Mouse (Mus musculus) ES-E14 (cell line): ENCODE results near the gene Cbr3. TPM values are rescaled to one million over a fixed set of nuclear protein-coding genes. Genes with fewer than 3 reads are reported as not detected.
"Not testable (repeated sequence)": the region's sequence is repeated elsewhere in the genome, so short reads cannot be mapped to it uniquely, and the experiment has no call there.

Experiments used
- DNase-seq: peaks from one replicate; pipeline ENCODE4 v3.0.0-alpha.2; 2013; ENCODE audit warnings: low read depth, low spot score
- H3K27ac ChIP-seq: 2 replicates; pipeline ENCODE4 v1.5.1; 2012; ENCODE audit warnings: low read depth, mild to moderate bottlenecking, low read length, moderate library complexity, mixed read lengths; ENCODE audit not compliant: poor library complexity, insufficient read depth, severe bottlenecking
- H3K36me3 ChIP-seq: 2 replicates; pipeline ENCODE4 v1.6.1; 2012; ENCODE audit warnings: mild to moderate bottlenecking, low read length, moderate library complexity, mixed read lengths; ENCODE audit not compliant: control insufficient read depth, poor library complexity, insufficient read depth, severe bottlenecking
- H3K4me1 ChIP-seq, 2 experiments: fragments of 150-350 bp in 1 of 2; sonication (generic) in 1 of 2; 2 replicates each; pipeline ENCODE4 v1.6.1; 2012; ENCODE audit warnings: low read length in 2 of 2, mild to moderate bottlenecking in 1 of 2, mixed read lengths in 1 of 2; ENCODE audit not compliant: control insufficient read depth in 2 of 2, insufficient read depth in 2 of 2, poor library complexity in 1 of 2
- H3K4me3 ChIP-seq, 2 experiments: fragments of 150-350 bp in 1 of 2; sonication (generic) in 1 of 2; 2 replicates each; pipeline ENCODE4 v1.5.1; 2012; ENCODE audit warnings: low read length in 2 of 2, low read depth in 1 of 2, mild to moderate bottlenecking in 1 of 2, mixed read lengths in 1 of 2; ENCODE audit not compliant: insufficient read depth in 1 of 2, poor library complexity in 1 of 2, severe bottlenecking in 1 of 2
- H3K9ac ChIP-seq: 2 replicates; pipeline ENCODE4 v1.6.1; 2012; ENCODE audit warnings: low read depth, mild to moderate bottlenecking, low read length, mixed read lengths; ENCODE audit not compliant: poor library complexity, insufficient read depth, severe bottlenecking
- H3K9me3 ChIP-seq: fragments of 150-350 bp; sonication (generic); 2 replicates; pipeline ENCODE4 v1.6.1; 2012; ENCODE audit warnings: low read depth, mild to moderate bottlenecking, low read length; ENCODE audit not compliant: control insufficient read depth, insufficient read depth
- CHD2 ChIP-seq: IDR thresholded peaks from 2 replicates; pipeline ENCODE4 v1.6.1; 2014; ENCODE audit warnings: mild to moderate bottlenecking, low read depth, low read length, inconsistent platforms
- HCFC1 ChIP-seq: IDR thresholded peaks from 2 replicates; pipeline ENCODE4 v1.6.1; 2012; ENCODE audit warnings: low read length, inconsistent platforms, borderline replicate concordance; ENCODE audit not compliant: insufficient read depth
- MAFK ChIP-seq: IDR thresholded peaks from 2 replicates; pipeline ENCODE4 v1.6.1; 2014; ENCODE audit warnings: mild to moderate bottlenecking, low read depth, low read length, inconsistent platforms; ENCODE audit not compliant: insufficient read depth
- ZC3H11A ChIP-seq: IDR thresholded peaks from 2 replicates; pipeline ENCODE4 v1.6.1; 2012; ENCODE audit warnings: low read depth, mild to moderate bottlenecking, inconsistent platforms, low read length, borderline replicate concordance
- ZNF384 ChIP-seq: IDR thresholded peaks from 2 replicates; pipeline ENCODE4 v1.6.1; 2012; ENCODE audit warnings: low read depth, low read length, inconsistent platforms
- in situ Hi-C, 2 experiments: fragments of 600-800 bp; cut with MboI; formaldehyde crosslinking; loops; one replicate each; pipeline ENCODE4 v1.15.1; 2025; ENCODE audit warnings: low sequenced_read_pairs in 2 of 2, inconsistent platforms in 1 of 2; ENCODE audit not compliant: unreplicated experiment in 2 of 2
- total RNA-seq: library from RNA; depleted of rRNA; stranded (reverse); fragments of 300-350 nt; gene quantifications from 2 replicates; pipeline ENCODE4 v1.2.3, GENCODE M21; 2012

Gene Cbr3
- total RNA-seq, 1 experiment: 15.2 TPM

GRCm38 (mm10) chr16:93679165-93679564 lies 3.9 kb upstream of the Cbr3 start:
- no peaks in the 10 kb centered on the region for H3K9me3 ChIP-seq
- H3K36me3 ChIP-seq: no peaks in the 10 kb centered on the region
- no peak for DNase-seq
- H3K27ac ChIP-seq: peak overlapping the region; percentile 13; the same call in 1 of the 2 replicates
- in situ Hi-C loops: no loop called here
- H3K9ac ChIP-seq: no peak overlapping the region
- H3K4me1 ChIP-seq: peaks cover 11 to 20% of the 10 kb centered on the region in 2 experiments; a peak in 3 of 4 replicates
- no peak overlapping the region for H3K4me3 ChIP-seq
- TF ChIP-seq ZNF384 (no peak), ZC3H11A (no peak), MAFK (no peak), CHD2 (no peak), HCFC1 (no peak)

DNA sequence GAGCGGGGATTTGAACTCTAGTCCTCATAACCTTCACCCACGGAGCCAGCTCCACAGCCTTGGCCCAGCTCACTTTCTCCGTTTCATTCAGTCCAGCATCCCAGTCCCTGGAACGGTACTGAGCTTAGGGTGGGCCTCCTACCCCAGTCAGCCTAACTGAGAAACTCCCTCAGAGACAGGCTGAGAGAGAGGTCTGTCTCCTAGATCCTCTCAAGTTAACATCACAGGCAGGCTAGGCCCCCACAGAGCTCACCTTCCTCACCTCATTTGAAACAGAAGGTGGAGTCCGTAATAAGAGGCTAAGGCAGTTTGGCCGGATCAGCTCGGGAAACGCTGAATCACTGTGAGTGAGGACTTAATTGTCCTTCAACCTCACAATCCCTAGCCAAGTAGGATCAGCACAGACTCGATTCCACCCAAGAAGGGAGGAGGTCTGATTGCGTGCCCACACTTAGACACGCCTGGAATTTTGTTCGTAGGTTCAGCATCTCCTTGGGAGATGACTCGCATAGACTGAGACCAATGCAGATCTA lies 793 bp upstream of the Cbr3 start:
- TF ChIP-seq ZC3H11A (no peak), MAFK (peak; percentile 95)
- Histone ChIP-seq H3K9ac (peak overlapping the region; percentile 81), H3K36me3 (peaks cover 4% of the 10 kb centered on the region; the same call in 1 of the 2 replicates), H3K4me1 (peaks cover 12 to 21% of the 10 kb centered on the region in 2 experiments; a peak in 3 of 4 replicates), H3K4me3 (peak overlapping the region; percentile 60 to 74; a peak in 3 of 4 replicates), H3K27ac (peak overlapping the region; percentile 84), H3K9me3 (no peaks in the 10 kb centered on the region)
- peak; percentile 64 for DNase-seq
- in situ Hi-C loops: loop anchor here (10.0 kb wide), 2 partner anchors 93 to 103 kb away; no protein-coding TSS in a partner anchor

DNA sequence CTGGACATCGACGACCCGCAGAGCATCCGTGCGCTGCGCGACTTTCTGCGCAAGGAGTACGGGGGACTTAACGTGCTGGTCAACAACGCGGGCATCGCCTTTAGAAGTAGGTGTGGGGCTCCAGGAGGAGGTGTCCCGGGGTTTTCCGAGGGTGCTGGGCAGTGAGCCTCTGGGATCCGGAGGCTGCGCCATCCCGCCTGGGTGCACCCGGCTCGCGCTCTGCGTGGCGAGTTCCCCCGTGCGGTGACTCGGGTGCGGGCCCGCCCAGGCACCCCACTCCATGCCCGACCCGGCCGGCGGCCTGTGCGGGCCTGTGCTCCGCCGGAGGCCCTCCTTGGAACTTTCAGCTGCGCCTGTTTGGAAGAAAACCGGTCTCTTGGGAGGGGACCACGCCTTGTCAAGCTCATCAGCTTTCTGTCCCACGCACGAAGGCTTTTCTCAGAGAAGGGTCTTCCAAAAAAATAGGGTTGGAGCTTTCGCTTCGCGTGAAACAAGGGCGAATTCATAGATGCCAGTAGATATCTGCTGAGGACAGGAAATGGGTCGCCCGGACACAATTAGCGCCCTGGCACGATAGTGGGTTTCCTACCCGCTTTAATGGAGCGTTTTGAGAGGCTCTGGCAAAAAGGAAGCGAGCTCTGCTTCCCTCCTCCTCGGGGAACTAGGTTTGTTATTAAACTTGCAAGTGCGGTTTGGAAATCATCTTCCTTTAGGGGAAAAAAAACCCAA lies 657 bp downstream of the Cbr3 start:
- TF ChIP-seq HCFC1 (no peak), ZC3H11A (no peak), MAFK (no peak), CHD2 (no peak), ZNF384 (no peak)
- Histone ChIP-seq H3K9me3 (no peaks in the 10 kb centered on the region), H3K36me3 (peaks cover 5% of the 10 kb centered on the region; the same call in 1 of the 2 replicates), H3K9ac (peak overlapping the region; percentile 81), H3K27ac (peak overlapping the region; percentile 16; the same call in 1 of the 2 replicates), H3K4me1 (peaks cover 12 to 21% of the 10 kb centered on the region in 2 experiments; a peak in 3 of 4 replicates), H3K4me3 (peak overlapping the region; percentile 60 to 74)
- DNase-seq: no peak
- in situ Hi-C loops: loop anchor here (10.0 kb wide), 2 partner anchors 91 to 101 kb away; no protein-coding TSS in a partner anchor

GRCm38 (mm10) chr16:93684441-93684840 lies 1.4 kb downstream of the Cbr3 start:
- TF ChIP-seq ZNF384: no peak
- no peak for TF ChIP-seq ZC3H11A
- TF ChIP-seq HCFC1: no peak
- TF ChIP-seq MAFK: no peak
- TF ChIP-seq CHD2: no peak
- H3K4me1 ChIP-seq: peaks cover 12 to 16% of the 10 kb centered on the region in 2 experiments; a peak in 3 of 4 replicates
- peak overlapping the region; percentile 60 to 74 for H3K4me3 ChIP-seq
- in situ Hi-C loops: loop anchor here (10.0 kb wide), 2 partner anchors 90 to 100 kb away; no protein-coding TSS in a partner anchor
- no peaks in the 10 kb centered on the region for H3K9me3 ChIP-seq
- H3K36me3 ChIP-seq: peaks cover 5% of the 10 kb centered on the region; the same call in 1 of the 2 replicates
- no peak for DNase-seq
- H3K27ac ChIP-seq: no peak overlapping the region
- H3K9ac ChIP-seq: peak overlapping the region; percentile 45

GRCm38 (mm10) chr16:93685783-93686182 lies 2.8 kb downstream of the Cbr3 start:
- H3K36me3 ChIP-seq, H3K27ac ChIP-seq, H3K4me3 ChIP-seq, DNase-seq, H3K9ac ChIP-seq, H3K9me3 ChIP-seq: not testable (repeated sequence)
- H3K4me1 ChIP-seq: peaks cover 3 to 11% of the 10 kb centered on the region in 2 experiments; a peak in 2 of 4 replicates
- in situ Hi-C loops: loop anchor here (10.0 kb wide), 2 partner anchors 89 to 99 kb away; no protein-coding TSS in a partner anchor
